Mouse (Mus musculus) adrenal gland, postnatal 10 days (tissue): Measurements from ENCODE around the gene Mboat2. TPM values are rescaled to one million over a fixed set of nuclear protein-coding genes. Genes with fewer than 3 reads are reported as not detected.
A peak's percentile ranks its signal among the peaks of the same experiment; 100 is the strongest.

Source experiments
- DNase-seq: peaks from one replicate; pipeline ENCODE4 v3.0.0; 2021; ENCODE audit warnings: mixed read lengths
- total RNA-seq, 2 experiments: library from RNA; stranded (reverse); gene quantifications; 2 replicates each; pipeline ENCODE4 v1.2.3; 2021

Gene Mboat2
- total RNA-seq, 2 experiments from 2014 or later, result 14.9 to 18.7 TPM

- no peak for DNase-seq
Observed at GRCm38 (mm10) chr12:24860436-24860835, 29.8 kb downstream of the Mboat2 start.

GRCm38 (mm10) chr12:24863762-24864161 lies 33.1 kb downstream of the Mboat2 start:
- DNase-seq, result peak; percentile 25

- DNase-seq, result peak; percentile 37
Observed at GRCm38 (mm10) chr12:24866645-24867044, 36.0 kb downstream of the Mboat2 start.

- DNase-seq, result no peak
Observed at GRCm38 (mm10) chr12:24868694-24869093, 38.0 kb downstream of the Mboat2 start.

GRCm38 (mm10) chr12:24869231-24869630 lies 38.6 kb downstream of the Mboat2 start:
- DNase-seq, result no peak

GRCm38 (mm10) chr12:24870901-24871300 lies 40.2 kb downstream of the Mboat2 start:
- DNase-seq, result no peak

- DNase-seq, result no peak
Observed at GRCm38 (mm10) chr12:24872264-24872663, 41.6 kb downstream of the Mboat2 start.

- DNase-seq, result no peak
Observed at GRCm38 (mm10) chr12:24872689-24873088, 42.0 kb downstream of the Mboat2 start.

GRCm38 (mm10) chr12:24875908-24876307 lies 45.2 kb downstream of the Mboat2 start:
- no peak for DNase-seq

GRCm38 (mm10) chr12:24877231-24877630 lies 46.6 kb downstream of the Mboat2 start:
- no peak for DNase-seq

GRCm38 (mm10) chr12:24878090-24878489 lies 47.4 kb downstream of the Mboat2 start:
- no peak for DNase-seq

GRCm38 (mm10) chr12:24878735-24879362 lies 48.2 kb downstream of the Mboat2 start:
- no peak for DNase-seq

GRCm38 (mm10) chr12:24879613-24880029 lies 48.9 kb downstream of the Mboat2 start:
- no peak for DNase-seq

- no peak for DNase-seq
Observed at GRCm38 (mm10) chr12:24883279-24883678, 52.6 kb downstream of the Mboat2 start.

GRCm38 (mm10) chr12:24886800-24887199 lies 56.1 kb downstream of the Mboat2 start:
- DNase-seq, result no peak

- DNase-seq, result no peak
Observed at GRCm38 (mm10) chr12:24889371-24890051, 58.8 kb downstream of the Mboat2 start.

- no peak for DNase-seq
Observed at GRCm38 (mm10) chr12:24890158-24890557, 59.5 kb downstream of the Mboat2 start.

- DNase-seq, result no peak
Observed at GRCm38 (mm10) chr12:24890684-24891459, 60.2 kb downstream of the Mboat2 start.

GRCm38 (mm10) chr12:24892536-24892935 lies 61.9 kb downstream of the Mboat2 start:
- no peak for DNase-seq

- DNase-seq, result peak; percentile 43
Observed at GRCm38 (mm10) chr12:24893777-24894468, 63.2 kb downstream of the Mboat2 start.

GRCm38 (mm10) chr12:24895352-24895751 lies 64.7 kb downstream of the Mboat2 start:
- peak; percentile 45 for DNase-seq

- DNase-seq, result no peak
Observed at GRCm38 (mm10) chr12:24897354-24897753, 66.7 kb downstream of the Mboat2 start.

- no peak for DNase-seq
Observed at GRCm38 (mm10) chr12:24898226-24898625, 67.5 kb downstream of the Mboat2 start.
